Mouse (Mus musculus) myocyte (in vitro differentiated cells): Measurements from ENCODE around the gene Cox14. TPM values are rescaled to one million over a fixed set of nuclear protein-coding genes. Genes with fewer than 3 reads are reported as not detected.

Source experiments
- H3K27me3 ChIP-seq: one replicate; pipeline ENCODE4 v1.6.1; 2011; ENCODE audit not compliant: control insufficient read depth, insufficient read depth, insufficient read length
- H3K36me3 ChIP-seq: one replicate; pipeline ENCODE4 v1.6.1; 2011; ENCODE audit not compliant: control insufficient read depth, insufficient read depth
- H3K4me2 ChIP-seq: one replicate; pipeline ENCODE4 v1.6.1; 2011; ENCODE audit warnings: low read depth, control low read depth
- H3K4me3 ChIP-seq: one replicate; pipeline ENCODE4 v1.5.1; 2011; ENCODE audit warnings: mild to moderate bottlenecking, control low read depth, moderate library complexity
- H3K79me2 ChIP-seq: one replicate; pipeline ENCODE4 v1.6.1; 2011; ENCODE audit not compliant: control insufficient read depth, insufficient read depth
- H3ac ChIP-seq: one replicate; pipeline ENCODE4 v1.6.1; 2011; ENCODE audit not compliant: control insufficient read depth, insufficient read length
- CEBPB ChIP-seq: IDR thresholded peaks from 2 replicates; pipeline ENCODE4 v1.6.1; 2011; ENCODE audit warnings: mild to moderate bottlenecking, moderate library complexity; ENCODE audit not compliant: poor library complexity, insufficient read depth, severe bottlenecking
- E2F4 ChIP-seq: IDR thresholded peaks from one replicate; pipeline ENCODE4 v1.6.1; 2011; ENCODE audit warnings: mild to moderate bottlenecking, control low read depth, moderate library complexity; ENCODE audit not compliant: insufficient read depth
- MAX ChIP-seq: IDR thresholded peaks from one replicate; pipeline ENCODE4 v1.6.1; 2011; ENCODE audit warnings: low read depth, mild to moderate bottlenecking, control low read depth
- MYOD1 ChIP-seq, 3 experiments: IDR thresholded peaks; one replicate each; pipeline ENCODE4 v1.6.1; 2011; ENCODE audit warnings: control low read depth in 2 of 3, low read depth in 2 of 3, mild to moderate bottlenecking in 2 of 3, moderate library complexity in 1 of 3; ENCODE audit not compliant: insufficient read length in 2 of 3, control insufficient read depth in 1 of 3
- MYOG ChIP-seq, 3 experiments: IDR thresholded peaks; one replicate each; pipeline ENCODE4 v1.6.1; 2011; ENCODE audit warnings: control low read depth in 2 of 3, low read depth in 2 of 3, mild to moderate bottlenecking in 2 of 3; ENCODE audit not compliant: insufficient read length in 2 of 3, control insufficient read depth in 1 of 3, insufficient read depth in 1 of 3
- POLR2A ChIP-seq: IDR thresholded peaks from one replicate; pipeline ENCODE4 v1.6.1; 2011; ENCODE audit warnings: low read depth, mild to moderate bottlenecking, control low read depth, moderate library complexity; ENCODE audit not compliant: insufficient read length
- POLR2AphosphoS2 ChIP-seq: IDR thresholded peaks from one replicate; pipeline ENCODE4 v1.6.1; 2011; ENCODE audit warnings: low read depth, control low read depth; ENCODE audit not compliant: insufficient read length
- REST ChIP-seq: IDR thresholded peaks from one replicate; pipeline ENCODE4 v1.6.1; 2011; ENCODE audit warnings: mild to moderate bottlenecking, control low read depth, moderate library complexity; ENCODE audit not compliant: insufficient read depth, insufficient read length
- SRF ChIP-seq: IDR thresholded peaks from one replicate; pipeline ENCODE4 v1.6.1; 2011; ENCODE audit warnings: low read depth; ENCODE audit not compliant: control insufficient read depth, insufficient read length
- TCF12 ChIP-seq: IDR thresholded peaks from one replicate; pipeline ENCODE4 v1.6.1; 2011; ENCODE audit warnings: mild to moderate bottlenecking, control low read depth; ENCODE audit not compliant: poor library complexity, insufficient read depth, severe bottlenecking
- TCF3 ChIP-seq: IDR thresholded peaks from one replicate; pipeline ENCODE4 v1.6.1; 2011; ENCODE audit warnings: low read depth, control low read depth; ENCODE audit not compliant: insufficient read length
- USF1 ChIP-seq: IDR thresholded peaks from one replicate; pipeline ENCODE4 v1.6.1; 2011; ENCODE audit warnings: low read depth, mild to moderate bottlenecking, control low read depth, moderate library complexity
- polyA plus RNA-seq: library from polyadenylated mRNA; unstranded; fragments of >200 nt; fragmentation: generic; extraction: Trizol; gene quantifications from one replicate; pipeline ENCODE4 v1.2.1, GENCODE M21; 2012; ENCODE audit warnings: missing spikeins

Cox14 gene
- polyA plus RNA-seq, 1 experiment = 410 TPM

GRCm38 (mm10) chr15:99713569-99713968 is 11.8 kb upstream of the Cox14 start:
- TF ChIP-seq REST (no peak), CEBPB (no peak), E2F4 (no peak), POLR2AphosphoS2 (no peak), SRF (no peak), MYOD1 (IDR thresholded peaks at IDR 0.05; ENCODE audit: control insufficient read depth in 1 of 3, insufficient read length in 2 of 3, low read depth in 2 of 3) (no peak), MAX (no peak), TCF3 (no peak), POLR2A (no peak), MYOG (IDR thresholded peaks at IDR 0.05; ENCODE audit: control insufficient read depth in 1 of 3, insufficient read depth in 1 of 3, insufficient read length in 2 of 3, low read depth in 2 of 3) (no peak), TCF12 (no peak), USF1 (no peak)
- H3K27me3 ChIP-seq = no peaks in the 10 kb centered on the region
- H3K79me2 ChIP-seq = no peaks in the 10 kb centered on the region
- peaks cover 44% of the 10 kb centered on the region for H3K36me3 ChIP-seq
- no peak overlapping the region for H3K4me2 ChIP-seq
- no peak overlapping the region for H3K4me3 ChIP-seq
- no peak overlapping the region for H3ac ChIP-seq

GRCm38 (mm10) chr15:99714206-99714605 is 11.2 kb upstream of the Cox14 start:
- no peak for TF ChIP-seq USF1
- TF ChIP-seq SRF = no peak
- TF ChIP-seq MYOD1 (IDR thresholded peaks at IDR 0.05; ENCODE audit: control insufficient read depth in 1 of 3, insufficient read length in 2 of 3, low read depth in 2 of 3) = no peak
- no peak for TF ChIP-seq MYOG (IDR thresholded peaks at IDR 0.05; ENCODE audit: control insufficient read depth in 1 of 3, insufficient read depth in 1 of 3, insufficient read length in 2 of 3, low read depth in 2 of 3)
- no peak for TF ChIP-seq TCF3
- TF ChIP-seq POLR2AphosphoS2 = no peak
- no peak for TF ChIP-seq REST
- no peak for TF ChIP-seq E2F4
- TF ChIP-seq MAX = no peak
- no peak for TF ChIP-seq POLR2A
- no peak for TF ChIP-seq CEBPB
- TF ChIP-seq TCF12 = no peak
- no peaks in the 10 kb centered on the region for H3K27me3 ChIP-seq
- H3ac ChIP-seq = no peak overlapping the region
- no peaks in the 10 kb centered on the region for H3K79me2 ChIP-seq
- no peak overlapping the region for H3K4me2 ChIP-seq
- no peak overlapping the region for H3K4me3 ChIP-seq
- peaks cover 38% of the 10 kb centered on the region for H3K36me3 ChIP-seq

DNA sequence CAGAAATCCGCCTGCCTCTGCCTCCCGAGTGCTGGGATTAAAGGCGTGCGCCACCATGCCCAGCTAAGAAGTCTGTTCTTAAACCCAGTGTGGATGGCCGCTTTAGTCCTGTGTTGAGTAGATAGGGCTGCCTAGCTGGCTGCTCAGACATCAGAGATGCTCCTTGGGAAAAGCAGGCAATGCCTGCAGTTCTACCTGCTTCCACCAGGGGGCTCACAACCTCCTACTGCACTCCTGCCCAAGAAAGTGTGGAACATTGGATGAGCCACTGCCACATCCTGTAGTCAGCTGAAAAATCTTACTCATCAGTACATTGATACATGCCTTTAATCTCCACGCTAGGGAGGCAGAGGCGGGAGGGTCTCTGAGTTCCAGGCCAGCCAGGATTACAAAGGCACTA is 10.6 kb upstream of the Cox14 start:
- Histone ChIP-seq H3K4me3 (no peak overlapping the region), H3ac (no peak overlapping the region), H3K36me3 (peaks cover 31% of the 10 kb centered on the region), H3K79me2 (no peaks in the 10 kb centered on the region), H3K4me2 (no peak overlapping the region), H3K27me3 (no peaks in the 10 kb centered on the region)
- TF ChIP-seq MYOG (IDR thresholded peaks at IDR 0.05; ENCODE audit: control insufficient read depth in 1 of 3, insufficient read depth in 1 of 3, insufficient read length in 2 of 3, low read depth in 2 of 3) (no peak), TCF3 (no peak)

GRCm38 (mm10) chr15:99715361-99715865 is 10.0 kb upstream of the Cox14 start:
- TF ChIP-seq POLR2AphosphoS2 (no peak), MYOD1 (IDR thresholded peaks at IDR 0.05; ENCODE audit: control insufficient read depth in 1 of 3, insufficient read length in 2 of 3, low read depth in 2 of 3) (no peak), SRF (no peak), POLR2A (no peak), CEBPB (no peak), USF1 (no peak), MAX (no peak), TCF3 (no peak), MYOG (IDR thresholded peaks at IDR 0.05; ENCODE audit: control insufficient read depth in 1 of 3, insufficient read depth in 1 of 3, insufficient read length in 2 of 3, low read depth in 2 of 3) (no peak), TCF12 (no peak), REST (no peak), E2F4 (no peak)
- H3K4me3 ChIP-seq = no peak overlapping the region
- H3K36me3 ChIP-seq = peaks cover 26% of the 10 kb centered on the region
- H3K4me2 ChIP-seq = no peak overlapping the region
- no peak overlapping the region for H3ac ChIP-seq
- H3K27me3 ChIP-seq = no peaks in the 10 kb centered on the region
- no peaks in the 10 kb centered on the region for H3K79me2 ChIP-seq
